Mouse (Mus musculus) intestine, postnatal 0 days (tissue): ENCODE measurements at regions not wholly inside any gene's neighbourhood (a gene's known extent, or its start where the extent isn't known, plus 50 kb on each side); places are given as distances from the start of the nearest gene placed in this dataset.

Experiments used
- ATAC-seq: fragments of 200-750 bp; cut with Nextera tagmentation; 2 replicates; pipeline ENCODE4 v1.8.0; 2017; ENCODE audit warnings: mild to moderate bottlenecking, moderate TSS enrichment, moderate library complexity
- H3K27ac ChIP-seq: fragments of 300-500 bp; sonication (generic); 2 replicates; pipeline ENCODE4 v1.5.1; 2014; ENCODE audit warnings: mild to moderate bottlenecking, low read depth, low read length, moderate library complexity
- H3K27me3 ChIP-seq: fragments of 300-500 bp; sonication (generic); replicated peaks from 2 replicates; pipeline ENCODE4 v1.6.1; 2014; ENCODE audit warnings: low read length, mixed read lengths; ENCODE audit not compliant: control insufficient read depth, insufficient read depth
- H3K36me3 ChIP-seq: fragments of 300-500 bp; sonication (generic); 2 replicates; pipeline ENCODE4 v1.6.1; 2014; ENCODE audit warnings: mild to moderate bottlenecking, moderate library complexity; ENCODE audit not compliant: control insufficient read depth, insufficient read depth
- H3K4me1 ChIP-seq: fragments of 300-500 bp; sonication (generic); replicated peaks from 2 replicates; pipeline ENCODE4 v1.6.1; 2014; ENCODE audit warnings: antibody characterized with exemption, low read length, mixed read lengths; ENCODE audit not compliant: control insufficient read depth, insufficient read depth
- H3K4me2 ChIP-seq: fragments of 300-500 bp; sonication (generic); replicated peaks from 2 replicates; pipeline ENCODE4 v1.6.1; 2014; ENCODE audit warnings: low read depth, mild to moderate bottlenecking, moderate library complexity
- H3K4me3 ChIP-seq: fragments of 300-500 bp; sonication (generic); 2 replicates; pipeline ENCODE4 v1.5.1; 2014; ENCODE audit warnings: low read depth, low read length
- H3K9ac ChIP-seq: fragments of 300-500 bp; sonication (generic); 2 replicates; pipeline ENCODE4 v1.6.1; 2014; ENCODE audit warnings: mild to moderate bottlenecking, low read depth, low read length
- H3K9me3 ChIP-seq: fragments of 300-500 bp; sonication (generic); 2 replicates; pipeline ENCODE4 v1.6.1; 2016; ENCODE audit warnings: mixed run types; ENCODE audit not compliant: control insufficient read depth
- CTCF ChIP-seq: sonication (generic); IDR thresholded peaks from 2 replicates; pipeline ENCODE4 v1.5.1; 2016; ENCODE audit warnings: low read depth, mild to moderate bottlenecking, control low read depth, antibody characterized with exemption, moderate library complexity
- WGBS: fragments of 180-500 bp; shearing (Covaris S2); extraction: QIAGEN DNeasy Blood & Tissue Kit; methylation state at CpG from one replicate; pipeline ENCODE4 v1.1.7; 2014; 5-methylcytosine and 5-hydroxymethylcytosine counted together

DNA sequence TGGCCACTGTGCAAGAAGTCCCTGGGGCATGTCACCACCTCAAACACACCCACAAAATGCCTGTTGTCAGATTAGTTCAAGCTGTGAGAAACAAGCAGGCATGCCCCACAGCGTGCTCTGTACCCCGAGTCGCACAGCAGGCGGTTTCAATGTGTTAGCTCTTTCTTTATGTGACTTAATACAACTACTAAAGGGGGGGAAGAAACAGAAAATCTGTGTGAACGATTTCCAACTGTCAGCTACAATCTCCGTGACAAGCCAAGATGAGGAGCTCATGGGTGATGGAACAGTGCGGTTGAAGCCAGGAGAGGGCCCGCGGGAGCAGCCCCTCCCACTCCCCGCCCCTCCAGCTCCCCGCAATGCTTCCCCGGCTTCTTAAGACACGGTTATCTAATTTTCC is 180.7 kb downstream of the Setd4 start:
- Histone ChIP-seq H3K9me3 (no peaks in the 10 kb centered on the region), H3K36me3 (no peaks in the 10 kb centered on the region), H3K4me1 (no peaks in the 10 kb centered on the region), H3K27ac (no peak overlapping the region), H3K27me3 (no peaks in the 10 kb centered on the region), H3K4me3 (no peak overlapping the region), H3K4me2 (peak overlapping the region; percentile 25; the same call in 1 of the 2 replicates), H3K9ac (no peak overlapping the region)
- no peak for ATAC-seq
- WGBS, result 24% methylated on average over 13 of the region's 13 CpGs
- no peak for TF ChIP-seq CTCF

DNA sequence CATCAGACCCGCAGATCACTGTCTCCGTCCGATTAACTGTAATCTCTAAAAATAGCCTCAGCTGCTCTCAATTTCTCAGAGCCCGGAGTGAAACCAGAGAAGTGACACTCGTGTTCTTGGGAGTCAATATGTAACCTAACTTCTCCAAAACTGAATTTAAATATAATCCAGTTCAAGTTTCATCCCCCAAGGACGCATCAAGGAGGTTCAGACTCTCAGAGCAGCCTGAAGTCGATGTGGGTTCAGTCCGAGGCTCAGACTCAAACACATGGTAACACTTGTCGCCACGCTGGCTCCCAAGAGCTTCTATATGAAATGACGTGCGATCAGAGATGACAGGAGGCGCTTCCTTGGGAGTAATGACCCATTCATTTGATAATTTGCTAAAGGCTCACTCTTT is 181.6 kb downstream of the Setd4 start:
- TF ChIP-seq CTCF, result no peak
- Histone ChIP-seq H3K9ac (no peak overlapping the region), H3K4me3 (no peak overlapping the region), H3K27me3 (no peaks in the 10 kb centered on the region), H3K4me2 (no peak overlapping the region), H3K9me3 (no peaks in the 10 kb centered on the region), H3K4me1 (no peaks in the 10 kb centered on the region), H3K27ac (no peak overlapping the region), H3K36me3 (no peaks in the 10 kb centered on the region)
- ATAC-seq, result no peak
- 83% methylated on average over 13 of the region's 13 CpGs for WGBS

DNA sequence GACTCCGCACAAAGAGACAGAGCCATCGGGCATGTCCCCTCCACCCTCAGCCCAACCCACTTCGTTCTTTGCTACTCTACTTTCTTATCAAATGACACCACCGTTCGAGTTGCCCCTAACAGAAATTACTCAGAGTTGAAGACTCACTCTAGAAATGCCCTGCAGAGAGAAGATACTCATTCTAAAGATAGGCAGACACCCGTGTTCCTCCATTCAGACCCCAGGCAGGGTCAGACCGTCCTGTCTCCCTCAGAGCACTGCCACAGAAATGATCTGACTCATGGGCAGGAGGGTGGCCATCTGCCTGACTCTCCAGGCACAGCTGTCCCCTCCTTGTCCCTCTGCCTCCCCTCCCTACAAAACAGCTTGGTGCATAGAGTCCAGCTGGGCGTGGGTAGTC is 185.6 kb downstream of the Setd4 start:
- no peak for ATAC-seq

DNA sequence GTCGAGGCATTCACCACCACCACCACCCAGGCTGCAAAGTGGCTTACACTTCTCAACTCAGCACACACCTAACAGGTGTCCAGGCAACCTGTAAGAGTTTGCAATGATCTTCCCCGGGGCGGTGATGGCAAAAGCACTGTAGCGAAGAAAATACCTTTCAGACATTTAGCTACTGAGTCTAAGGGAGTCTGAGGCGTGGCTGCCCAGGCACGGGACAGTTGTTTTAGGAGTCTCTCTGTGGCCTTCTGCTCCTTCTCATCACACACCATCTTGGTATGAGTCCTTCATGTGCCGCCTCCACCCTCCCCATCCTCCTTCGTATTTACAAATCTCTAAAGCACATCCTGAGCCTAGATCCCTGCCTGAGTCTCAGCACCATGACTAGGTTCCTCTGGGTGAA is 186.0 kb downstream of the Setd4 start:
- H3K27me3 ChIP-seq, result no peaks in the 10 kb centered on the region
- no peaks in the 10 kb centered on the region for H3K9me3 ChIP-seq
- H3K27ac ChIP-seq, result no peak overlapping the region
- no peaks in the 10 kb centered on the region for H3K4me1 ChIP-seq
- no peak for ATAC-seq
- no peaks in the 10 kb centered on the region for H3K36me3 ChIP-seq
- WGBS, result 87% methylated on average over 8 of the region's 8 CpGs
- no peak overlapping the region for H3K4me3 ChIP-seq
- H3K9ac ChIP-seq, result no peak overlapping the region
- TF ChIP-seq CTCF, result no peak
- no peak overlapping the region for H3K4me2 ChIP-seq

More for the DNA sequence above, 185.6 kb downstream of the Setd4 start:
- Histone ChIP-seq H3K4me2 (no peak overlapping the region), H3K4me1 (no peaks in the 10 kb centered on the region), H3K9me3 (no peaks in the 10 kb centered on the region), H3K27me3 (no peaks in the 10 kb centered on the region), H3K36me3 (no peaks in the 10 kb centered on the region), H3K27ac (no peak overlapping the region), H3K9ac (no peak overlapping the region), H3K4me3 (no peak overlapping the region)
- no peak for TF ChIP-seq CTCF
- whole genome bisulfite sequencing, result 80% methylated on average over 8 of the region's 8 CpGs

DNA sequence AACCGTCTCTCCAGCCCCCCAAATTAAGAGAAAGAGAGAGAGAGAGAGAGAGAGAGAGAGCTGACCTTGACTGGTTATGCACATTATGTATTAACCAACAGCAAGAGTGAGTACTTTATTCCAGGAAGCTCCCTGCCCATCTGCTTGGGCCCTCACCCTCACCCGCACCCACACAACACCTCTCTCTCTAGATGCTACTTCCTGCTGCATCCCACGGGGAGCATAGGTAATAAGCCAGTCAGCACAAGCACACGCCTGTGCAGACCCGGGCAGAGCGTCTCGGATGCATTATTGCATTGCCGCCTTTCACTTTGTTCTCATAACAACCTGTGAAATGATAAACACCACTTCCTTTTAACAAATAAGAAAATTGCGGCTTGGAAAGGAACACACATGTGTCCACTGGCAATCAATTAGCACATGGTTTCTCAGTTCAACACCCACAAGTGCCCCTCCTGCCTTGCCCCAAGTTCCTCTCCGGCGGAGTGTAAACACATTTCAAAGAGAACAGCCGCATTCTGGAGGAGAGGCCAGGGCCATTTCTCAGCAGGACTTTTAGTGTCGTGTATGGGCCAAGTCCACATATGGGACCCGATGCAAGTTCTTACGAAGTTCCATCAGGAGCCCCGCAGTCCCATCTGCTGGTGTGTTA is 211.7 kb downstream of the Setd4 start:
- Histone ChIP-seq H3K4me2 (no peak overlapping the region; the same call in 1 of the 2 replicates), H3K27me3 (0 out of 2 replicates have a peak, but pooled peaks cover 3% of the 10 kb centered on the region), H3K9me3 (no peaks in the 10 kb centered on the region), H3K36me3 (no peaks in the 10 kb centered on the region), H3K9ac (no peak overlapping the region), H3K4me3 (no peak overlapping the region), H3K4me1 (no peaks in the 10 kb centered on the region), H3K27ac (no peak overlapping the region)
- TF ChIP-seq CTCF, result no peak
- WGBS, result 34% methylated on average over 16 of the region's 16 CpGs
- ATAC-seq, result peak; percentile 38; the same call in 1 of the 2 replicates

DNA sequence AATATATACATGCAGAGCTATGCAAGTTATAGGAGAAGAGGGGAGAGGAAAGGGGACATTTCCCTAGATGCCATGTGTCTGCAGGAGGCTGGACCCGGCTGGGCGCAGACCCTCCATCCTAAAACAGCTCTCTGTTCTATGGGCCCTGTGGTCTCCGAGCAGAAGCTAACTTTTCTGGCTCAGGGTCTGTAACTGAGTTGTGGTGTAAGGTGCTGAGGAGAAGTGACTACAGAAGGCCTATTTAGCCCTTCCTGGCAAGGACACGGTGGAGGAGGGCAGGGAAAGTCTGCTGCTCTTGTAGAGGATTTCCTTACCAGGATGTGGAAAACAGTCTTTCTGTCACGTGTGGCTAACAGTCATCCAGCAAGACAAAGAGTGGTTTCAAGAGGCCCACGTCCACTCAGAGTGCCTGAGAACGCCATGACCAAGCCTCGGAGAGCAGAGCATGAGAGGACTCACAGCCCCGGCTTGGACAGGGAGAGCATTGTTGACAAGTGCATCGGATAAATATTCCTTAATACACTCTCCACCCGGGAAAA is 216.2 kb downstream of the Setd4 start:
- Histone ChIP-seq H3K4me1 (no peaks in the 10 kb centered on the region), H3K4me2 (no peak overlapping the region), H3K4me3 (no peak overlapping the region), H3K27ac (no peak overlapping the region), H3K36me3 (no peaks in the 10 kb centered on the region), H3K9me3 (no peaks in the 10 kb centered on the region), H3K27me3 (0 out of 2 replicates have a peak, but pooled peaks cover 3% of the 10 kb centered on the region), H3K9ac (no peak overlapping the region)
- 77% methylated on average over 11 of the region's 11 CpGs for WGBS
- no peak for TF ChIP-seq CTCF
- ATAC-seq, result no peak
